Mouse (Mus musculus) stomach, embryonic 16.5 days (tissue): ENCODE results near the gene Stat6. TPM values are rescaled to one million over a fixed set of nuclear protein-coding genes. Genes with fewer than 3 reads are reported as not detected.

ENCODE experiments used
- ATAC-seq: fragments of 200-750 bp; cut with Nextera tagmentation; 2 replicates; pipeline ENCODE4 v1.8.0; 2017; ENCODE audit warnings: moderate number of reproducible peaks, moderate TSS enrichment; ENCODE audit not compliant: insufficient read depth, low FRiP score
- H3K27ac ChIP-seq: fragments of 300-500 bp; sonication (generic); 2 replicates; pipeline ENCODE4 v1.5.1; 2014; ENCODE audit warnings: low read length
- H3K27me3 ChIP-seq: fragments of 300-500 bp; sonication (generic); 2 replicates; pipeline ENCODE4 v1.6.1; 2014; ENCODE audit warnings: low read length, control low read depth, mixed read lengths; ENCODE audit not compliant: control insufficient read depth, insufficient read depth
- H3K36me3 ChIP-seq: fragments of 300-500 bp; sonication (generic); 2 replicates; pipeline ENCODE4 v1.6.1; 2014; ENCODE audit warnings: low read length; ENCODE audit not compliant: control insufficient read depth, insufficient read depth
- H3K4me1 ChIP-seq: fragments of 300-500 bp; sonication (generic); 2 replicates; pipeline ENCODE4 v1.6.1; 2014; ENCODE audit warnings: low read length, control low read depth, mixed read lengths; ENCODE audit not compliant: control insufficient read depth, insufficient read depth
- H3K4me2 ChIP-seq: fragments of 300-500 bp; sonication (generic); 2 replicates; pipeline ENCODE4 v1.6.1; 2014; ENCODE audit warnings: low read depth, low read length, mixed read lengths
- H3K4me3 ChIP-seq: fragments of 300-500 bp; sonication (generic); replicated peaks from 2 replicates; pipeline ENCODE4 v1.5.1; 2014; ENCODE audit warnings: mild to moderate bottlenecking, low read length
- H3K9ac ChIP-seq: fragments of 300-500 bp; sonication (generic); 2 replicates; pipeline ENCODE4 v1.6.1; 2014; ENCODE audit warnings: low read length
- H3K9me3 ChIP-seq: fragments of 300-500 bp; sonication (generic); replicated peaks from 2 replicates; pipeline ENCODE4 v1.6.1; 2016; ENCODE audit warnings: low read length, control low read depth; ENCODE audit not compliant: control insufficient read depth
- WGBS: fragments of 180-500 bp; shearing (Covaris S2); extraction: QIAGEN DNeasy Blood & Tissue Kit; methylation state at CpG from one replicate; pipeline ENCODE4 v1.1.7; 2014; 5-methylcytosine and 5-hydroxymethylcytosine counted together
- polyA plus RNA-seq: library from polyadenylated mRNA; unstranded; fragments of >200 nt; fragmentation: Nextera tagmentation; extraction: Ambion mirVana; gene quantifications from 2 replicates; pipeline ENCODE4 v1.2.1, GENCODE M21; 2015

Stat6 gene
- polyA plus RNA-seq, 1 experiment from 2014 or later = 49.7 TPM

DNA sequence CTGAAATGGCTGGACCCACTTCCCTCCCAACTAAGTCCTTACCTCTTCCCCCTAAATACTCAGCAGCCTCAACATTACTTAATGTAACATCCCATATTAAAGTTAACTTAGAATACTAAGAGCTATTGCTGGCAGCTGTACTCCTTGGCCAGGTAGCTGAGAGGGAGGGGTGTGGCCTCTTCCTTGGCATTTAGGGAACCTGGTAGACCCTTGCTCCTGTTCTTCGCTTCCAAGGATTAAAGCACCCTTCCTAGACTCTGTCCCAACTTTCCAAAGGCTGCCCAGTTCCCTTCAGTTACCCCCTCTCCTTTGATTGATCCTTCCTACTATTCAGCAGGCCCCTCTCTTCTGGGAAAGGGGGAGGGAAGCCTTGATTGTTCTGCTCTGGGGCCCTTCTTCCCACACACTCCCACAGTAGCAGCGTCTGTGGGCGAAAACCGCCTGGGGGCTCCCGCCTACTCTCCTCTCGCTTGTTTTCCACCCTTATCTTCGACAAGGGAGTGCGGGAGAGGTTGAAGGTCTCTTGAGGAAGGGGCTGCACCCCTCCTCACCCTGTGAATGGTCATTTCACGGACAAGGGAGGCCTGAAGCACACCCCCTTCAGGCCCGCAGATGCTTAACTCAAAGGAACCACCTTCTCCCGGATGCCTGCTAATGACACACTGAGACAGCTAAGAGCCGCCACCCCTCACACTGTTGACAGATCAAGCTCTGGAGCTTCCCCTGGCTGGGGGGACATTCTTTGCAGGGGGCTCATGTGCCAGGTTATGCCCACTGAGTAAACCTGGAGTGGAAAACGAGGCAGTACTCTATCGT lies 22.8 kb downstream of the Stat6 start:
- Histone ChIP-seq H3K9me3 (no peaks in the 10 kb centered on the region), H3K27ac (peak overlapping the region; percentile 98), H3K27me3 (no peaks in the 10 kb centered on the region), H3K4me3 (peak overlapping the region; percentile 58), H3K4me1 (peaks cover 52% of the 10 kb centered on the region), H3K4me2 (peak overlapping the region; percentile 64), H3K9ac (peak overlapping the region; percentile 83), H3K36me3 (no peaks in the 10 kb centered on the region)
- 12% methylated on average over 14 of the region's 14 CpGs for WGBS
- no peak for ATAC-seq

DNA sequence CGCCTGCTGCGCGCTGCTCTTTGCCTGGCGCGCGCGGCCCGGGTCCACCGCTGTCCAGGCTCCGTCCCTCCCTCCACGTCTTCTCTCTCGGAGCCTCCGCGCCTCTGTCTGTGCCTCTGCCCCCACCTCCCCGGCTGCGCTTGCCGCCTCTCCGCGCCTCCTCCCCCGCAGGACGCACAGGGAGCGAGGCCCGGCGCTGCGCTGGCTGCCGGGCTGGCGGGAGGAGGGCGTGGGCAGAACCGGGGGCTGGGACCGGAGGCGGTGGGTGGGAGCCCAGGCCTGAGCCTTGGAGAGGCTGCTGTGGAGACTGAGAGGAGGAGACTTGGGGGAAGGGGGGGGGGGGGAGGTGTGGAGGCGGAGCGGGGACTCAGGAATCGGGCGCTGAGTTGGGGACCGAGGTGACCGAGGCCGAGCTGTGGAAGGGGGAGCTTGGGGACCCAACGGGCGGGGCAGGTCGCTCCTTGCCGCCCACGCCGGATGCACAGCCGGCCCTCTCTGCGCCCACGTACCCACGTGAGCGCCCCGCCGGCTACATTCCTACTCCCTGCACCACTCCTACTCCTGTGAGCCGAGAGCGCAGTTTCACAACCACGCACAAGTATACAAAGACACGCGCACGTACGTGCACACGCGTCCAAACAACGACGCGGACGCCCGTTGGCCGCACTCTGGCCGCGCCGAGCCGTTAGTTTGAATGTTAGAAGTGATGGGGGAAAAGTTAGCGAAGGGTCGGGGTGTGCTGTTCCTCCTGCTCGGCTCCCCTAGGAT lies 23.9 kb downstream of the Stat6 start, which contains the start of gene Nemp1:
Nemp1 (plus strand) TSS at position 401 of the 768 bp plus-strand sequence.
- peak within 1 kb of the TSS; percentile 83 for H3K9ac ChIP-seq

DNA sequence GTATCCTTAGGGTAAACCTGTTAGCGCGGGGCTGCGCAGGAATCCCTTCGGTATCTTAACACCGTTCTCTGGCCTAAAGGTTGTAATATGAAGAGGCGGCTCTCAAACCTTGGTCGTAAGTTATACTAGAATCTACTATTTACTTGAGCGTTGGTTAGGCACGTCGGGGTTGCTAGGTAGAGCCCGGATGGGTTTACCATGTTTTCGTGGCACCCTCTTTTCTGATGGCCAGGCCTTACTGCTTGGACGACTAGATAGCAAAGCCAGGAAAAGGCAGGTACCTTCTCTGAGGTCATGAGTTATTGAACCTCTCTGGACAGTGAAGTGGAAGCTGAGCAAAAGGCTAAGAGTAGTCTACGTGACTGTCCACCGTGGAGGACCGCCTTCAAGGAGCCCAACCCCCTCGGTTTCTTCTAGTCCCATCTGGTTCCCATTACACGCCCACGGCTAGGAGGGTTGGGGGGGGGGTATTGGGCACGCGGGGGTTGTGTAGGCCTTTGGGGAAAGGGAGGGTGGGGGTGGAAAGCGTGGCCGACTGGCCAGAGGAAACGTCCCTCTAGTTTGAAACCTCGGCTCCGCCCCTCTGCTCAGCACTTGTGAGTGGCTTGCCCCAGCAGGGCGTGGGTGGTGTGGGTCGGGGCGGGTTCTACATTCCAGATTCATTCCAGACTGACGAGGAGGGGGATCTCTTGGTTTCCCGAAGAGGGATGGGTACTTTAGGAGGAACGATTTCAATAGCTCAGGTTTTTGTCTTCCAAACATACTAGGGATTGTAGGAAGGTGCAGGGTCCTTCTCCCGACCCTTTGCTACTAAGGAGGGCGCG lies 24.7 kb downstream of the Stat6 start:
- peak; percentile 80 for ATAC-seq
- peak overlapping the region; percentile 98 for H3K27ac ChIP-seq
- H3K9ac ChIP-seq = peak overlapping the region; percentile 83
- peaks cover 35% of the 10 kb centered on the region for H3K4me1 ChIP-seq
- H3K36me3 ChIP-seq = no peaks in the 10 kb centered on the region
- no peaks in the 10 kb centered on the region for H3K27me3 ChIP-seq
- 3% methylated on average over 35 of the region's 35 CpGs for WGBS
- no peaks in the 10 kb centered on the region for H3K9me3 ChIP-seq
- peak overlapping the region; percentile 64 for H3K4me2 ChIP-seq
- peak overlapping the region; percentile 58 for H3K4me3 ChIP-seq

More for the DNA sequence above, 23.9 kb downstream of the Stat6 start, which contains the start of gene Nemp1:
- under 1% methylated on average over 69 of the region's 73 CpGs for WGBS
- peaks cover 43% of the 10 kb centered on the region for H3K4me1 ChIP-seq
- peak; percentile 77 for ATAC-seq
- H3K9me3 ChIP-seq = no peaks in the 10 kb centered on the region
- peak within 1 kb of the TSS; percentile 64 for H3K4me2 ChIP-seq
- H3K27ac ChIP-seq = peak within 1 kb of the TSS; percentile 98
- H3K4me3 ChIP-seq = peak within 1 kb of the TSS; percentile 58
- no peaks in the 10 kb centered on the region for H3K36me3 ChIP-seq
- H3K27me3 ChIP-seq = no peaks in the 10 kb centered on the region

DNA sequence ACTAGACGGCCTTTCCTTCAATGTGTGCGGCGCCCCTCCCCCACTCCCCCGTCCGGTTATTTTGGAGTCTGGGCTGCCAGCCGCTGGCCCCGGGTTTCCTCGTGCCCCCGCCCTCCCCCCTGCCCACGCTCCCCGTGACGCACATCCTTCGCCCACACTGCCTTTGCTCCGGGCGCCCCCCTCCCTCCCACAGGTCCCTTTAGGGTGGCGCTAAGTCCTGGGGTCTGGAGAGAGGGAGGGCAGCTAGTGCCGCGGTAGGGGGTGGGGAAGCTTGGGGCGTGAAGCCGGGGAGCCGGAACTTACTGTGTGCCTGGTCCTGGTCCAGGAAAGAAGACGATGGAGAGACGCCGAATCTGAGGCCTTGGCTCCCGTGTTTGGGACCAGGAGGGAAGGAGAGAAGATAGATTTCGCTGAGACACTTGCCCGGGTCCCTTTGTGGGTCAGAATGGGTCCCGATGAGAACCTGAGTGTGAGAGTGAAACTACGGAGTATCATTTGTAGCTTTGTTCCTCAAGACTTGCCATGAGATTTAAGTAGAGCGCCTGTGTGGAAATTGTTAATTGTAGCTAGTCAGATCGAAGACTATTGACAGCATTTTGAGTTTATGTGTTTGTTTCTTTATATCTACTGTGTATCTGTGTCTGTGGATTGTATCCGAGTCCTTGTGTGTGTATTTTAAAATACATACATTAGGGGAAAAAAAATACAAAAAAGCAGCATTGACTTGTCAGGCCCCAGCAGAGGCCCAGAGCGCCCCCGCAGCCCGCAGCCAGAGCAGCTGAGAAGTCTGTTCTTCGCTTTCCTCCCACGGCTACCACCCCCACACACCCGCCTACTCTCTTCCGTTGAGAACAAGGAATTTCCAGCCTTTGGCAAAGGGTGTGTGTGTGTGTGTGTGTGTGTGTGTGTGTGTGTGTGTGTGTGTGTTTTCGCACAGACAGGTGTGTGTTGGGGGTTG lies 25.6 kb downstream of the Stat6 start, which contains the start of gene Nab2:
Nab2 (minus strand) TSS at position 476 of the 958 bp plus-strand sequence.
- peak within 1 kb of the TSS; percentile 83 for H3K9ac ChIP-seq
- no peaks in the 10 kb centered on the region for H3K9me3 ChIP-seq
- peak within 1 kb of the TSS; percentile 58 for H3K4me3 ChIP-seq
- H3K4me1 ChIP-seq = peaks cover 27% of the 10 kb centered on the region
- H3K27ac ChIP-seq = peak within 1 kb of the TSS; percentile 98
- 2% methylated on average over 40 of the region's 40 CpGs for WGBS
- ATAC-seq = peak; percentile 51
- no peaks in the 10 kb centered on the region for H3K27me3 ChIP-seq
- no peaks in the 10 kb centered on the region for H3K36me3 ChIP-seq
- peak within 1 kb of the TSS; percentile 64 for H3K4me2 ChIP-seq

DNA sequence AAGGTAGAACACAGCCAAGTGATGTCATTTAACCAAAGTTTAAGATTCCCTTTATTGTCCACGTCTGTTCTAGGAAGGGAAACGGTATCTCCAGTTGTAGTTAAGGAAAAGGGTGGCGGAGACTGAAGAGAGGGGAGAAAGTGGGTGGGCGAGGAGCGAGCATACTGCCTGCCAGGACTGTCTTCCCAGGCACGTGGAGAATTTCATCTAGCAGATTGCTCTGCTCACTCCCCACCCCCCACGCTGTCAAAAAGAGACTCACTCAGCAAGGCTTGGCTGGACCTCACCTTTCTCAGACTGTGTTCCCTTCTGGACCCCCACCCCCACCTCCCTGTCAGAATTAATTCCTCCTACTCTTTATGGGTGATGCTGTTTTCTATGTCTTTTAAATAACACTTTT lies 26.4 kb downstream of the Stat6 start:
- ATAC-seq = no peak
- H3K27me3 ChIP-seq = no peaks in the 10 kb centered on the region
- 20% methylated on average over 7 of the region's 7 CpGs for WGBS
- peak overlapping the region; percentile 83; the same call in 1 of the 2 replicates for H3K9ac ChIP-seq
- H3K9me3 ChIP-seq = no peaks in the 10 kb centered on the region
- peak overlapping the region; percentile 98 for H3K27ac ChIP-seq
- no peaks in the 10 kb centered on the region for H3K36me3 ChIP-seq
- peaks cover 19% of the 10 kb centered on the region for H3K4me1 ChIP-seq
- H3K4me3 ChIP-seq = peak overlapping the region; percentile 58; the same call in 1 of the 2 replicates
- peak overlapping the region; percentile 64 for H3K4me2 ChIP-seq

DNA sequence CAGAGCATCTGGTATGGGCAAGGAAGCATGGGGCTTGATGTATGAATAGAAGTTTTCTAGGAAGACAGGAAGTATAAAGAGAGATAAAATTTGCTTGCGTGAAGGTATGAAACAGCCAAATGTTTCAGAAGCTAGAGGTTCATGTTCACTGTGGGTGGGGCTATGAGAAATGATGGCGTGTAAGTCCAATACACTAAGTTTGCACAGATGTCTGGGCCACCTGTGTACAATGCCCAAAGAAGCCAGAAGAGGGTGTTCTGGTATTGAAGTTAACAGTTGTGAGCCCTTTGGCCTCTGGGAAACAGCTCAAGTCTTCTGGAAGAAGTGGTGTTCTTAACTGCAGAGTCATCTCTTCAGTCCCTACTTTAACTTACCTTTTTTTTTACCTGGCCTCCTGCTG lies 27.4 kb downstream of the Stat6 start:
- 79% methylated on average over 2 of the region's 2 CpGs for WGBS
- Histone ChIP-seq H3K4me1 (peaks cover 8% of the 10 kb centered on the region), H3K27ac (no peak overlapping the region), H3K4me2 (no peak overlapping the region), H3K9ac (no peak overlapping the region), H3K27me3 (no peaks in the 10 kb centered on the region), H3K4me3 (no peak overlapping the region), H3K9me3 (no peaks in the 10 kb centered on the region), H3K36me3 (no peaks in the 10 kb centered on the region)
- no peak for ATAC-seq

DNA sequence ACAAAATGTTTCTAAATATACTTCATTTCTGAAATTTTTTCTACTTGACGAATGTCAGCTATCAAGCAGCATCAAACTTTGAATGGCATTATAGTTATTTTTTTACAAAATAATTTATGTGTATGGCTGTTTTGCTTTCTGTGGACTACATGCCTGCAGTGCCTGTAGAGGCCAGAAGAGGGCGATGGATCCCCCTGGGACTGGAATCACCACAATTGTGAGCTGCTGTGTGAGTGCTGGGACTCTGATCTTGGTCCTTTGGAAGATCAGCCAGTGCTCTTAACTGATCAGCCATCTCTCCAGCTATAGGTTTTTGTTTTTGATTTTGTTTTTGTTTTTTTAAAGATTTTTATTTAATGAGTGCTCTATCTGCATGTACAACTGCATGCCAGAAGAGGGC lies 28.5 kb downstream of the Stat6 start:
- Histone ChIP-seq H3K27me3 (no peaks in the 10 kb centered on the region), H3K27ac (no peak overlapping the region), H3K9ac (no peak overlapping the region), H3K4me1 (peaks cover 4% of the 10 kb centered on the region; the same call in 1 of the 2 replicates), H3K9me3 (no peaks in the 10 kb centered on the region), H3K4me2 (no peak overlapping the region), H3K36me3 (no peaks in the 10 kb centered on the region), H3K4me3 (no peak overlapping the region)
- WGBS = 35% methylated on average over 2 of the region's 2 CpGs
- no peak for ATAC-seq
